ENCODE assay signal across 9 mouse cellular contexts in genomic region chr3:149083391-149083790, GRCm38 (mm10).
A peak's percentile ranks its signal among the peaks of the same experiment; 100 is the strongest.
DNase-seq lines count a peak whose midpoint lies in the region; ATAC-seq and TF ChIP-seq lines count a peak whose summit lies in the region.
"Had no signal": no experiment of that assay in that cellular context is flagged by ENCODE, and none has a peak within 500 bp of the region (broad histone marks: within the 10 kb centered on the region; RNA-seq: fewer than 3 reads in every experiment).

No protein-coding gene starts in this region.

- no peaks in the 10 kb centered on the region for H3K9me3 ChIP-seq in limb, embryonic 12.5 days
- no peaks in the 10 kb centered on the region for H3K9me3 ChIP-seq in lung, postnatal 0 days (ENCODE audit: low read length)
- no peaks in the 10 kb centered on the region for H3K9me3 ChIP-seq in midbrain, embryonic 14.5 days (ENCODE audit: control insufficient read depth, low read length)
- H3K9me3 ChIP-seq: midbrain, embryonic 15.5 days had no signal

- TF ChIP-seq CTCF in lung, postnatal 0 days (IDR thresholded peaks at IDR 0.05) = no peak

- ATAC-seq in limb, embryonic 12.5 days (ENCODE audit: insufficient number of reproducible peaks, insufficient read depth, low FRiP score, low TSS enrichment, low read depth) = no peak
- peak; percentile 63 for ATAC-seq in lung, postnatal 0 days
- ATAC-seq in midbrain, embryonic 14.5 days (ENCODE audit: low FRiP score, low TSS enrichment) = no peak
- ATAC-seq: midbrain, embryonic 15.5 days had no signal

- 0 out of 2 replicates have a peak, but pooled peaks have one; percentile 33 for TF ChIP-seq EP300 in lung, postnatal 0 days (IDR thresholded peaks at IDR 0.05)

- peaks cover 44% of the 10 kb centered on the region for H3K4me1 ChIP-seq in limb, embryonic 12.5 days (replicated peaks)
- peaks cover 19% of the 10 kb centered on the region; the same call in 1 of the 2 replicates for H3K4me1 ChIP-seq in lung, postnatal 0 days (ENCODE audit: insufficient read depth, low read depth, low read length)
- 0 out of 2 replicates have a peak, but pooled peaks cover under 1% of the 10 kb centered on the region for H3K4me1 ChIP-seq in midbrain, embryonic 14.5 days (ENCODE audit: control insufficient read depth, insufficient read depth, low read length)

- H3K27me3 ChIP-seq in limb, embryonic 12.5 days = no peaks in the 10 kb centered on the region
- no peaks in the 10 kb centered on the region for H3K27me3 ChIP-seq in lung, postnatal 0 days (replicated peaks; ENCODE audit: insufficient read depth, low read length)
- H3K27me3 ChIP-seq in midbrain, embryonic 14.5 days (ENCODE audit: control insufficient read depth, insufficient read depth, low read length) = 0 out of 2 replicates have a peak, but pooled peaks cover 3% of the 10 kb centered on the region
- H3K27me3 ChIP-seq: midbrain, embryonic 15.5 days had no signal

- no peaks in the 10 kb centered on the region for H3K36me3 ChIP-seq in limb, embryonic 12.5 days
- no peaks in the 10 kb centered on the region for H3K36me3 ChIP-seq in lung, postnatal 0 days (ENCODE audit: insufficient read depth, low read length)
- H3K36me3 ChIP-seq in midbrain, embryonic 14.5 days (ENCODE audit: control insufficient read depth, insufficient read depth, low read length) = no peaks in the 10 kb centered on the region
- H3K36me3 ChIP-seq: midbrain, embryonic 15.5 days had no signal

- H3K4me2 ChIP-seq in limb, embryonic 12.5 days = peak overlapping the region; percentile 5; the same call in 1 of the 2 replicates
- peak overlapping the region; percentile 30; the same call in 1 of the 2 replicates for H3K4me2 ChIP-seq in lung, postnatal 0 days (replicated peaks; ENCODE audit: low read depth, low read length)
- H3K4me2 ChIP-seq in midbrain, embryonic 14.5 days (ENCODE audit: low read length) = no peak overlapping the region
- H3K4me2 ChIP-seq: midbrain, embryonic 15.5 days had no signal

- peak; percentile 40 to 62 for DNase-seq in urinary bladder, adult 18-20 months (ENCODE audit: low spot score in 2 of 2)
- DNase-seq in urinary bladder, postnatal 4 days (ENCODE audit: low spot score in 2 of 2) = no peak
- DNase-seq in lung, postnatal 0 days (ENCODE audit: low spot score) = peak; percentile 61
- DNase-seq in midbrain, embryonic 14.5 days = no peak
- DNase-seq in adrenal gland, adult 8-10 months = no peak
- no peak for DNase-seq in B cell, adult 2 months
- DNase-seq: embryo, embryonic 11 days had no signal

- no peak overlapping the region for H3K27ac ChIP-seq in limb, embryonic 12.5 days
- H3K27ac ChIP-seq in lung, postnatal 0 days (ENCODE audit: low read length) = 0 out of 2 replicates have a peak overlapping the region, but pooled peaks have one; percentile 3
- no peak overlapping the region for H3K27ac ChIP-seq in midbrain, embryonic 14.5 days (replicated peaks; ENCODE audit: low read depth, low read length)
- H3K27ac ChIP-seq: midbrain, embryonic 15.5 days had no signal

- no peak overlapping the region for H3K4me3 ChIP-seq in limb, embryonic 12.5 days (replicated peaks)
- no peak overlapping the region for H3K4me3 ChIP-seq in lung, postnatal 0 days (ENCODE audit: low read depth, low read length)
- no peak overlapping the region for H3K4me3 ChIP-seq in midbrain, embryonic 14.5 days (replicated peaks; ENCODE audit: low read depth, low read length)
- H3K4me3 ChIP-seq: midbrain, embryonic 15.5 days had no signal

- no peak overlapping the region for H3K9ac ChIP-seq in limb, embryonic 12.5 days (replicated peaks)
- no peak overlapping the region for H3K9ac ChIP-seq in lung, postnatal 0 days (replicated peaks; ENCODE audit: low read depth)
- H3K9ac ChIP-seq in midbrain, embryonic 14.5 days (replicated peaks; ENCODE audit: low read length) = no peak overlapping the region
- H3K9ac ChIP-seq: midbrain, embryonic 15.5 days had no signal

- 44% methylated on average over 11 of the region's 11 CpGs for WGBS in limb, embryonic 12.5 days
- WGBS in lung, postnatal 0 days = 16% methylated on average over 11 of the region's 11 CpGs
- 73% methylated on average over 11 of the region's 11 CpGs for WGBS in midbrain, embryonic 14.5 days

Comparison
In these comparisons a context has a peak if more than half of its experiments do, and no peak if none do; other contexts are left out.
1. DNase-seq: peak in urinary bladder, adult 18-20 months (2 of 2) and lung, postnatal 0 days (single experiment); none in urinary bladder, postnatal 4 days (0 of 2), midbrain, embryonic 14.5 days (single experiment), adrenal gland, adult 8-10 months (single experiment) and B cell, adult 2 months (0 of 2).